Comparison of ENCODE assay signal across 10 mouse cellular contexts in genomic region chr4:142392924-142393323, GRCm38 (mm10).
DNase-seq lines count a peak whose midpoint lies in the region; ATAC-seq and TF ChIP-seq lines count a peak whose summit lies in the region.
"Had no signal": no experiment of that assay in that cellular context is flagged by ENCODE, and none has a peak within 500 bp of the region (broad histone marks: within the 10 kb centered on the region; RNA-seq: fewer than 3 reads in every experiment).

No protein-coding gene starts in this region.

- no peaks in the 10 kb centered on the region for H3K36me3 ChIP-seq in heart, adult 2 months (ENCODE audit: control insufficient read depth, insufficient read depth, low read length)
- H3K36me3 ChIP-seq in heart, embryonic 11.5 days (ENCODE audit: control insufficient read depth, insufficient read depth, low read length), result no peaks in the 10 kb centered on the region
- no peaks in the 10 kb centered on the region for H3K36me3 ChIP-seq in E14TG2a.4 (ENCODE audit: insufficient read depth, low read length)
- H3K36me3 ChIP-seq: heart, embryonic 15.5 days had no signal

- TF ChIP-seq EP300 in heart, adult 2 months (IDR thresholded peaks at IDR 0.05; ENCODE audit: insufficient read depth, low read depth, low read length), result no peak

- H3K9ac ChIP-seq in heart, adult 2 months (ENCODE audit: low read depth, low read length), result no peak overlapping the region
- no peak overlapping the region for H3K9ac ChIP-seq in heart, embryonic 11.5 days (ENCODE audit: low read depth, low read length)
- H3K9ac ChIP-seq: heart, embryonic 15.5 days had no signal

- no peaks in the 10 kb centered on the region for H3K4me1 ChIP-seq in heart, adult 2 months (ENCODE audit: control insufficient read depth, insufficient read depth, low read length)
- no peaks in the 10 kb centered on the region for H3K4me1 ChIP-seq in heart, embryonic 11.5 days (ENCODE audit: control insufficient read depth, insufficient read depth, low read length)
- no peaks in the 10 kb centered on the region for H3K4me1 ChIP-seq in E14TG2a.4 (replicated peaks; ENCODE audit: low read depth, low read length)
- H3K4me1 ChIP-seq: heart, embryonic 15.5 days had no signal

- no peak overlapping the region for H3K4me3 ChIP-seq in heart, adult 2 months
- H3K4me3 ChIP-seq in heart, embryonic 11.5 days (ENCODE audit: low read depth, low read length), result no peak overlapping the region
- no peak overlapping the region for H3K4me3 ChIP-seq in E14TG2a.4 (replicated peaks; ENCODE audit: low read length)
- H3K4me3 ChIP-seq: heart, embryonic 15.5 days; myocyte had no signal

- no peak overlapping the region for H3K4me2 ChIP-seq in heart, embryonic 11.5 days
- H3K4me2 ChIP-seq: heart, embryonic 15.5 days had no signal

- H3K27ac ChIP-seq in heart, adult 2 months, result no peak overlapping the region
- no peak overlapping the region for H3K27ac ChIP-seq in heart, embryonic 11.5 days (ENCODE audit: low read depth, low read length)
- H3K27ac ChIP-seq: heart, embryonic 15.5 days had no signal

- WGBS in heart, adult 2 months, result 42% methylated on average over 2 of the region's 2 CpGs
- 53% methylated on average over 2 of the region's 2 CpGs for WGBS in heart, embryonic 11.5 days (ENCODE audit: insufficient replicate concordance)

- peak; percentile 80 for TF ChIP-seq CTCF in heart, adult 2 months (IDR thresholded peaks at IDR 0.05)
- peak; percentile 83 for TF ChIP-seq CTCF in E14TG2a.4 (conservative IDR thresholded peaks at IDR 0.05; ENCODE audit: low read length)

- no peaks in the 10 kb centered on the region for H3K79me2 ChIP-seq in heart, adult 2 months (replicated peaks; ENCODE audit: control insufficient read depth, insufficient read depth, low read length)

- DNase-seq in heart, adult 2 months, result peak; percentile 5 to 37
- peak; percentile 79 for DNase-seq in brain, adult 2 months (ENCODE audit: low read depth, low spot score)
- DNase-seq in frontal cortex, postnatal 25 days (ENCODE audit: low spot score in 2 of 2), result peak; percentile 45 to 55
- peak; percentile 53 to 54 for DNase-seq in layer of hippocampus, postnatal 36 days
- peak; percentile 14 for DNase-seq in retina, postnatal 7 days (ENCODE audit: low read depth, low spot score)
- no peak for DNase-seq in adipocyte (ENCODE audit: low spot score)

- no peak for TF ChIP-seq POLR2A in heart, adult 2 months (IDR thresholded peaks at IDR 0.05; ENCODE audit: insufficient read depth, low read depth, low read length)

- H3K9me3 ChIP-seq in heart, embryonic 11.5 days (replicated peaks; ENCODE audit: control insufficient read depth, low read length), result 0 out of 2 replicates have a peak, but pooled peaks cover 3% of the 10 kb centered on the region
- H3K9me3 ChIP-seq in E14TG2a.4 (ENCODE audit: low read length), result no peaks in the 10 kb centered on the region
- H3K9me3 ChIP-seq: heart, embryonic 15.5 days had no signal

- ATAC-seq in heart, embryonic 11.5 days (replicated peaks; ENCODE audit: insufficient number of reproducible peaks, low FRiP score, low TSS enrichment), result no peak

- H3K27me3 ChIP-seq in heart, adult 2 months (ENCODE audit: control insufficient read depth, insufficient read depth, low read length), result no peaks in the 10 kb centered on the region
- H3K27me3 ChIP-seq in heart, embryonic 11.5 days (ENCODE audit: control insufficient read depth, insufficient read depth, low read length), result no peaks in the 10 kb centered on the region
- H3K27me3 ChIP-seq in E14TG2a.4 (ENCODE audit: insufficient read depth, low read length), result peaks cover 5% of the 10 kb centered on the region; the same call in 1 of the 2 replicates

- intact Hi-C loops in heart, adult 2 months (cut with DNase I), result loop anchor here (5.0 kb wide), 2 partner anchors 489 to 629 kb away; no protein-coding TSS in a partner anchor
